ENCODE assay signal across 14 mouse cellular contexts in genomic region chr7:92509090-92509489, GRCm38 (mm10).
"Had no signal": no experiment of that assay in that cellular context is flagged by ENCODE, and none has a peak within 500 bp of the region (broad histone marks: within the 10 kb centered on the region; RNA-seq: fewer than 3 reads in every experiment).

No protein-coding gene starts in this region.

- H3K27me3 ChIP-seq: midbrain, embryonic 12.5 days; neural tube, embryonic 12.5 days had no signal

- H3K4me2 ChIP-seq: lung, embryonic 14.5 days; midbrain, embryonic 12.5 days; neural tube, embryonic 12.5 days had no signal

- H3K9me3 ChIP-seq: midbrain, embryonic 10.5 days; midbrain, embryonic 12.5 days; neural tube, embryonic 12.5 days had no signal

- H3K4me3 ChIP-seq: midbrain, embryonic 10.5 days; midbrain, embryonic 12.5 days; neural tube, embryonic 12.5 days had no signal

- H3K36me3 ChIP-seq: midbrain, embryonic 10.5 days; midbrain, embryonic 12.5 days; neural tube, embryonic 12.5 days had no signal

- H3K27ac ChIP-seq: midbrain, embryonic 10.5 days; midbrain, embryonic 12.5 days; neural tube, embryonic 12.5 days had no signal

- H3K9ac ChIP-seq: lung, embryonic 14.5 days; midbrain, embryonic 12.5 days; neural tube, embryonic 12.5 days had no signal

- ATAC-seq: midbrain, embryonic 16.5 days had no signal

- H3K4me1 ChIP-seq: midbrain, embryonic 10.5 days; midbrain, embryonic 12.5 days; neural tube, embryonic 12.5 days had no signal

- DNase-seq: lung, adult 18-20 months; lung, embryonic 14.5 days; lung, postnatal 10 days; lung, postnatal 4 days; midbrain, embryonic 14.5 days; right cerebral cortex, postnatal 14 days; spleen, adult 18-20 months; thymus, adult 18-20 months; thymus, postnatal 14 days; thymus, postnatal 36 days had no signal
